Mouse (Mus musculus): ENCODE data around the gene Dars. TPM values are rescaled to one million over a fixed set of nuclear protein-coding genes. Genes with fewer than 3 reads are reported as not detected.

Gene Dars
- polyA plus RNA-seq, 1 experiment from 2014 or later, result 136 TPM

DNA sequence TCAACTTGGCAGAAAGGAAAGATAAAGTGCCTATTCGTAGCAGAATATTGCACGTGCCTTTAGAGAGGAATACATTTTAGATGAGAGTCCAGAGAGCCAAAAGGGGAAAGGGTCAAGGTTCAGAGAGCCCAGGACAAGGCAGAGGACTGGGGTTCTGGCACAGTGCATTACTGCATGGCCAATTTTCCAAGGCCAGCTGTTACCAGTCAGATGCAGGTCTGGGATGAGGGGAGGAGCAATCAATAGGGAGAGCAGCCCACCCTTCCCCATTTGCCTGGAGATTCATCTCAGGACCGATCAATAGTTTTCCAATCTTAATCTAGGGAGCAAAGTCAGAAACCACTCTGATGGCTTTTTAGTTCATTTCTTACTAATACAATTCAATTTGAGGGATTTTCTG is 35.0 kb upstream of the Dars start:
- Histone ChIP-seq H3K27ac (ENCODE audit: low read length) (no peak overlapping the region), H3K4me3 (replicated peaks; ENCODE audit: low read length) (no peak overlapping the region), H3K36me3 (ENCODE audit: control insufficient read depth, insufficient read depth) (no peaks in the 10 kb centered on the region), H3K27me3 (replicated peaks; ENCODE audit: control insufficient read depth, insufficient read depth, low read length) (no peaks in the 10 kb centered on the region), H3K4me1 (replicated peaks; ENCODE audit: control insufficient read depth, insufficient read depth, low read length) (0 out of 2 replicates have a peak, but pooled peaks cover 4% of the 10 kb centered on the region), H3K9ac (replicated peaks; ENCODE audit: low read depth, low read length) (no peak overlapping the region), H3K4me2 (ENCODE audit: low read length) (no peak overlapping the region), H3K9me3 (ENCODE audit: control insufficient read depth, low read length) (no peaks in the 10 kb centered on the region)
- ATAC-seq, result no peak
- WGBS, result 82% methylated on average over 3 of the region's 3 CpGs

DNA sequence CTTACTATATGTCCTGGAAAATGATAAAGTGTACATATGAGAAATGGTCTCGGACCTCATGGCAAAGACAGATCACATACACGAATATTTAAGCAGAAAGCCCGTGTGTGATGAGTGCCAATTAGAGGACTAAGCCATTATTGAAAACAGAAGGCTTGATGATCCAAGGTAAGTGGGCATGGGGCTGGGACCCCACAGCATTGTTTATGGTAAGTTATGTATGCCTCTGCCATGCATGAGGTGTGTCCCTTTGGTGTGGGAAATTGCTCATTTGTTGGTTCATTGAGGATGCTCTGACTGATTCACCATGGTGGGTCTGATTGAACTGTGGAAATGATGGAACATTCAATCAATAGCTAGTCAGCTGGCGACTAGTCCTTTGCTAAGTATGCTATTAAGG is 34.0 kb upstream of the Dars start:
- no peak overlapping the region for H3K9ac ChIP-seq (replicated peaks; ENCODE audit: low read depth, low read length)
- ATAC-seq, result no peak
- 74% methylated on average over 4 of the region's 4 CpGs for WGBS
- no peaks in the 10 kb centered on the region for H3K36me3 ChIP-seq (ENCODE audit: control insufficient read depth, insufficient read depth)
- no peak overlapping the region for H3K27ac ChIP-seq (ENCODE audit: low read length)
- H3K4me2 ChIP-seq (ENCODE audit: low read length), result no peak overlapping the region
- H3K4me3 ChIP-seq (replicated peaks; ENCODE audit: low read length), result no peak overlapping the region
- H3K9me3 ChIP-seq (ENCODE audit: control insufficient read depth, low read length), result no peaks in the 10 kb centered on the region
- no peaks in the 10 kb centered on the region for H3K4me1 ChIP-seq (replicated peaks; ENCODE audit: control insufficient read depth, insufficient read depth, low read length)
- no peaks in the 10 kb centered on the region for H3K27me3 ChIP-seq (replicated peaks; ENCODE audit: control insufficient read depth, insufficient read depth, low read length)

DNA sequence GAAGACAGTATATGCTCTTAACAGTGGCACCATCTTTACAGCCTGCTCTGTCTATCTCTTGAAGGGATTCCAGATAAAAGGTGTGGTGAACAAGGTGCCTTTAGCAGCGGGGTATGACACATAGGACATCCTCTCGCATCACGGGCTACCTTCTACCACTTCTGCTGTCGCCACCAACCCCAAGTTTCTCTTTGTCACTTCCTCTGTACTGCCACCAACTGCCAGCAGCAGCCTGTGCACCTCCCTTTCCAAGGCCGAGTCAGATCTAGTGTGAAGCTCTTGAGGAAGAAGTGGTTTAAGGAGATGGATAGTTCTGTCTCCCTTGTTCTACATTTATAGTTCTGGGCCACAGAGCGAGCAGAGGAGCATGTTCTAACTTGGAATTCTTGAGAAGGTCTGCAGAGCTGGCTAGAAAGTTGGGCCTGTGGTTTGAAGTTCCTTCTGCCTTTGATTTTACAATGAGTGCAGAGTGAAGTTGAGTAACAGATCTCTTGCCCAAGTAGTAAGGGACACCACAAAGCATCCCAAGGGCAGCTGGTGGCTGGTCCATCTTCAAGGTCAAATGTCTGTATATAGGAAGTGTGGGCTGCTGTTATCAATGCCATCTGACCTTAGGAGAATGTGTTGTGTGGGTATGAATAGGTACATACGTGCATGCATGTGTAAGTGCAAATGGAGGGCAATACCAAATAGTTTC is 30.2 kb upstream of the Dars start:
- no peak for ATAC-seq
- 86% methylated on average over 7 of the region's 7 CpGs for WGBS
- H3K4me2 ChIP-seq (ENCODE audit: low read length), result no peak overlapping the region

DNA sequence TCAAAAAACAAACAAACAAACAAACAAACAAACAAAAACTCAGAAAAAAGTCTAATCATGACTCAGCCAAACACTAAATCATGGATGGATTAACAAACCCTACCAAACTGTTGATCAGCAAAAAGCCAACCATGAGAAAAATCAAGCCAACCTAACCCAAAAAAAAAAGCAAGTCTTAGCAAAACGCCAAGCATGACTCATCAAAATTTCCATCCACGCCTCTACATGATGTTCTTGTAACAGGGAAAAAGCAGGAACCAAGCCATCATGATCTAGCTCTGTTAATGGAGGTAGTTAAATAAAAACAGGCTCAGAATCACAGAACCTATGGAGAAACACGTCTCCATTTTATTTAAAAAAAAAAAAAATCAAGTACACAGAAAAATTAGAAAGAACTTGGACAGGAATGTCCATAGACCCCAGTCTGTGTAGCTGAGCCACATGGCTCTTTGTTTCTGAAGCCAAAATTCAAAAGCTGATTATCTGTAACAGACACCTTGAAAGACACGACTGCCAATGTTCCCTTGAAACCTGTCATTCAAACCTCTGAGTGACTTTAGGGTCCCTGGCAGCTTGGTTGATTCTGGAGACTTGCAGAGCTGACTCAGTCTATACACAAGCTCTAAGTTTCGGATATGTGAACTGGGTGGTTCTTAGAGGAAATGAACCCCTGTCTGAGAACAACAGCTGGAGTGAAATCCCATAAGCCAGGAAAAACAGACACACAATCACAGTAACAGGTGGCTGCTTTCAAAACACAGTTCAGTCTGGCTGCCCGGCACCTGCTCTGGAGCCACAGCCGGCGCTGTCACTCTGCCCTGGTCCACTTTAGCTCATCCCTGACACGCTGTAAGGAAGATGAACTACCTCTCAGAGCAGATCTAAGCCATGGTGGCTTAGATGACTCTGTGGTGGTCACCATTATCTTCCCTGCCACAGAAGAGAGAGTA is 27.0 kb upstream of the Dars start:
- ATAC-seq, result no peak
- Histone ChIP-seq H3K4me3 (replicated peaks; ENCODE audit: low read length) (no peak overlapping the region), H3K27ac (ENCODE audit: low read length) (no peak overlapping the region), H3K4me1 (replicated peaks; ENCODE audit: control insufficient read depth, insufficient read depth, low read length) (0 out of 2 replicates have a peak, but pooled peaks cover 3% of the 10 kb centered on the region), H3K36me3 (ENCODE audit: control insufficient read depth, insufficient read depth) (no peaks in the 10 kb centered on the region), H3K27me3 (replicated peaks; ENCODE audit: control insufficient read depth, insufficient read depth, low read length) (no peaks in the 10 kb centered on the region), H3K9ac (replicated peaks; ENCODE audit: low read depth, low read length) (no peak overlapping the region), H3K4me2 (ENCODE audit: low read length) (no peak overlapping the region), H3K9me3 (ENCODE audit: control insufficient read depth, low read length) (no peaks in the 10 kb centered on the region)
- WGBS, result 63% methylated on average over 9 of the region's 9 CpGs

More for the DNA sequence above, 30.2 kb upstream of the Dars start:
- Histone ChIP-seq H3K27me3 (replicated peaks; ENCODE audit: control insufficient read depth, insufficient read depth, low read length) (no peaks in the 10 kb centered on the region), H3K4me3 (replicated peaks; ENCODE audit: low read length) (no peak overlapping the region), H3K36me3 (ENCODE audit: control insufficient read depth, insufficient read depth) (no peaks in the 10 kb centered on the region), H3K9me3 (ENCODE audit: control insufficient read depth, low read length) (no peaks in the 10 kb centered on the region), H3K4me1 (replicated peaks; ENCODE audit: control insufficient read depth, insufficient read depth, low read length) (no peaks in the 10 kb centered on the region), H3K27ac (ENCODE audit: low read length) (no peak overlapping the region), H3K9ac (replicated peaks; ENCODE audit: low read depth, low read length) (no peak overlapping the region)

DNA sequence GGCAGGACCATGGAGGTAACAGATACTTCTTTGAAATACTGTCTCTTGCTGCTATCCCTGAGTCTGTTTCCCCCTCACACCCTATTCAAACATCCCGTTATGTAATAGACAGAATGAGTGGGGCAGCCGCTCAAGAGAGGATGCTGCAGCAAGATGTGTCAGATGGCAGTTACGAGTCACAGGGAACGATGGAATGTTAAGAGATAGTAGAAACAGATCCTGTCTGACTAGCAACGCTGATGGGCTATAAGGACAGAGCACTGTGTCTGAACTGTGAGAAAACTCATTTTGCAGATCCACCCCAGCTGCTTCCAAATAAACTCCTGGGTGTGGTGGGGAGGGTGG is 23.9 kb upstream of the Dars start:
- Histone ChIP-seq H3K36me3 (ENCODE audit: control insufficient read depth, insufficient read depth) (no peaks in the 10 kb centered on the region), H3K27ac (ENCODE audit: low read length) (no peak overlapping the region), H3K9me3 (ENCODE audit: control insufficient read depth, low read length) (no peaks in the 10 kb centered on the region), H3K4me3 (replicated peaks; ENCODE audit: low read length) (no peak overlapping the region), H3K9ac (replicated peaks; ENCODE audit: low read depth, low read length) (no peak overlapping the region), H3K4me2 (ENCODE audit: low read length) (no peak overlapping the region), H3K4me1 (replicated peaks; ENCODE audit: control insufficient read depth, insufficient read depth, low read length) (0 out of 2 replicates have a peak, but pooled peaks cover 3% of the 10 kb centered on the region), H3K27me3 (replicated peaks; ENCODE audit: control insufficient read depth, insufficient read depth, low read length) (no peaks in the 10 kb centered on the region)
- WGBS, result 37% methylated on average over 5 of the region's 5 CpGs
- ATAC-seq, result no peak

DNA sequence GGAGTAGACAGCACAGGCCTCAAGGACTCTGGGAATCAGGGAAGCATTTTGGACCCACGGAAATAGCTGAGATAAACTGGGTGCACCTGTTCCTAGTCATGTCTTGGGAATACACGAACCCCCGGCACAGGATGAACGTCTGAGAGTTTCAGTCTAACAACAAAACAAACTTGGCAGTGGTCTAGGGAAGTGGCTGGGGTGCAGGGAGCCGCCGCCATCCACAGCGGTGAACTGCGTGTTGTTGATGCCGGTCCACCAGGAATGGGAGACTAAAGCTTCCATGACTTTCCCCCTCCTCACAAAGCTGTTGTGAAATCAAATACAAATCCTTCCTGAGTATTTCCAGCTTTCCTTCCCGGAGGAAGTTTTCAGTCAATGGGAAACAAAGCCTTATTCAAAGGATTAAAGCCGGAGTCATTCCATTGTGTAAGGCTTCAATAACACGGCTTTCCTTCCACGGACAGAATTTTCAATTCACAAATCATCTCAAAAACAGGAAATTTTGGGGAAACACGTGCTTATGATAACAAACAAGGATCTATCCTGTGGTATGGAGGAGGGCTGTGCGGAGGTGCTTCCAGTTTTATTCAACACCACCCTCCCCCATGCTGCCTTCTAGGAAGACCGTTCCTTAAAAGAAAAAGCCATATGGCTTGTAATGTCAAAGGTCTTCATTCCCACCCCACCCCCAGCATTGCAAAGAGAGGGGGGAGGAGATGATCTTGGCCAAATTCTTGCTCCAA is 23.4 kb upstream of the Dars start:
- no peaks in the 10 kb centered on the region for H3K9me3 ChIP-seq (ENCODE audit: control insufficient read depth, low read length)
- H3K27ac ChIP-seq (ENCODE audit: low read length), result no peak overlapping the region
- no peak for ATAC-seq
- no peaks in the 10 kb centered on the region for H3K36me3 ChIP-seq (ENCODE audit: control insufficient read depth, insufficient read depth)
- 18% methylated on average over 16 of the region's 16 CpGs for WGBS
- H3K9ac ChIP-seq (replicated peaks; ENCODE audit: low read depth, low read length), result no peak overlapping the region
- no peak overlapping the region for H3K4me3 ChIP-seq (replicated peaks; ENCODE audit: low read length)
- H3K4me1 ChIP-seq (replicated peaks; ENCODE audit: control insufficient read depth, insufficient read depth, low read length), result 0 out of 2 replicates have a peak, but pooled peaks cover 3% of the 10 kb centered on the region
- no peak overlapping the region for H3K4me2 ChIP-seq (ENCODE audit: low read length)
- H3K27me3 ChIP-seq (replicated peaks; ENCODE audit: control insufficient read depth, insufficient read depth, low read length), result no peaks in the 10 kb centered on the region

DNA sequence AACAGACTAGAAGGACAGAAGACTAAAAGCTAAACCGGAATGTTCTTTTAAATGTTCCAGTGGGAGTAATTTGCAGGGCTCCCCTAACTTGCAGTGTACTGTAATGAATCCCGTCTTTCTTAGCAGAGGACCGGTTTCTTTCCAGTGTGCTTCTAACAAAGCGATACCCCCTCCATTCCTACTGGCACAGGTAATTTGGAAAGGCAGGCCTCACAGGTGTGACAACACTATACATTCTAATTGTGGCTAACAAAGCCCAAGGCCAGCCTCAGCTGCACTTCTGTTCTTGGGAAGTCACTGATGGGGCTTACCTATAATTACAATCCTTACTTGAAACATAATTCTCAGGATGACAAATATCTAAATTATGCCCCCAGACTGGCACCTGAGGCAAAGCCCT is 22.4 kb upstream of the Dars start:
- no peak overlapping the region for H3K4me3 ChIP-seq (replicated peaks; ENCODE audit: low read length)
- WGBS, result 94% methylated on average over 4 of the region's 4 CpGs
- H3K9ac ChIP-seq (replicated peaks; ENCODE audit: low read depth, low read length), result no peak overlapping the region
- no peaks in the 10 kb centered on the region for H3K27me3 ChIP-seq (replicated peaks; ENCODE audit: control insufficient read depth, insufficient read depth, low read length)
- H3K36me3 ChIP-seq (ENCODE audit: control insufficient read depth, insufficient read depth), result no peaks in the 10 kb centered on the region
- H3K27ac ChIP-seq (ENCODE audit: low read length), result no peak overlapping the region
- H3K4me1 ChIP-seq (replicated peaks; ENCODE audit: control insufficient read depth, insufficient read depth, low read length), result 0 out of 2 replicates have a peak, but pooled peaks cover 3% of the 10 kb centered on the region
- no peaks in the 10 kb centered on the region for H3K9me3 ChIP-seq (ENCODE audit: control insufficient read depth, low read length)
- no peak for ATAC-seq
- H3K4me2 ChIP-seq (ENCODE audit: low read length), result no peak overlapping the region

DNA sequence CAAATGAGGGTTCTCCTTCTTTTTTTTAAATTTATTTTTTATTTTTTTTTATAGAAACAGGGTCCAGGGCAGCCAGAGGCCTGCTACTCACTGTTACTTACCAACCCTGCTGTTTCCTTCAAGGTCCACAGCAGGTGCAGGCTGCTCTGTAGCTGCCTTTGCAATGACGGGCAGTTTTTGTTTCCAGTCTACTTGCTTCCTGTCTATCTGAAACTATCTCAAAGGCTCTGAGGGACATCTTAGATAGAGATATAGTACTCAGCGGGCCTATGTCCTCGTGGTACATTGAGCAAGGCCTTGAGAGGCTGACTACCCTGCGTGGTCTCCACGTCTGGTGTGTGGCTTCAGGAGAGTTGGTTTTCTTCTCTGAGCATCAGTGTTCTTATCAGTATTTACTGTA is 21.4 kb upstream of the Dars start:
- Histone ChIP-seq H3K4me1 (replicated peaks; ENCODE audit: control insufficient read depth, insufficient read depth, low read length) (0 out of 2 replicates have a peak, but pooled peaks cover 3% of the 10 kb centered on the region), H3K9ac (replicated peaks; ENCODE audit: low read depth, low read length) (no peak overlapping the region), H3K36me3 (ENCODE audit: control insufficient read depth, insufficient read depth) (no peaks in the 10 kb centered on the region), H3K27ac (ENCODE audit: low read length) (no peak overlapping the region), H3K9me3 (ENCODE audit: control insufficient read depth, low read length) (no peaks in the 10 kb centered on the region), H3K4me3 (replicated peaks; ENCODE audit: low read length) (no peak overlapping the region), H3K4me2 (ENCODE audit: low read length) (no peak overlapping the region), H3K27me3 (replicated peaks; ENCODE audit: control insufficient read depth, insufficient read depth, low read length) (no peaks in the 10 kb centered on the region)
- ATAC-seq, result no peak
- WGBS, result 84% methylated on average over 5 of the region's 5 CpGs

DNA sequence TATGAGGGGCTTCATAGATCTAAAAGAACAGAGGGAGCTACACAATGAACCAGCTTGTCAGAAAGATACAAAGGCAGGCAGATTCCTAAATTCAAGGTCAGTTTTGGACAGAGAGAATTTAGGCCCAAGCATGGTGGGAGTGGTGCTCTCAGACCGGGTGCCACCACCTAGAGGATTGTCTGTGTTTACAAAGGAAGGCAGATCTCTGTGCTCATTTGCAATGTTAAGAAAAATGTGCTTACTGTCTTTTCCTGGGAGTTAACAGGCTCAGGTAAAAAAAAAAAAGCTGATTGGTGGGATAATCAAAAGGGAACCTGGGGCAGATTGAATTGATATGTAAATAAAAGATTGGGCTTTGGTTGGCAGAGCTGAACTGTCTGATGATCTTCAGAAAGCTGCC is 20.1 kb upstream of the Dars start:
- H3K4me3 ChIP-seq (replicated peaks; ENCODE audit: low read length), result no peak overlapping the region
- H3K27ac ChIP-seq (ENCODE audit: low read length), result no peak overlapping the region
- H3K9ac ChIP-seq (replicated peaks; ENCODE audit: low read depth, low read length), result no peak overlapping the region
- H3K4me2 ChIP-seq (ENCODE audit: low read length), result no peak overlapping the region
- 30% methylated on average over 1 of the region's 1 CpGs for WGBS
- H3K9me3 ChIP-seq (ENCODE audit: control insufficient read depth, low read length), result no peaks in the 10 kb centered on the region
- 0 out of 2 replicates have a peak, but pooled peaks cover 3% of the 10 kb centered on the region for H3K4me1 ChIP-seq (replicated peaks; ENCODE audit: control insufficient read depth, insufficient read depth, low read length)
- no peaks in the 10 kb centered on the region for H3K27me3 ChIP-seq (replicated peaks; ENCODE audit: control insufficient read depth, insufficient read depth, low read length)
- no peaks in the 10 kb centered on the region for H3K36me3 ChIP-seq (ENCODE audit: control insufficient read depth, insufficient read depth)
- no peak for ATAC-seq
